Mouse (Mus musculus) adrenal gland, adult 18-20 months (tissue): ENCODE data around the gene Atxn3. TPM values are rescaled to one million over a fixed set of nuclear protein-coding genes. Genes with fewer than 3 reads are reported as not detected.

Source experiments
- DNase-seq, 2 experiments: peaks; one replicate each; pipeline ENCODE4 v3.0.0; 2021 to 2022; ENCODE audit warnings: low spot score in 2 of 2
- total RNA-seq, 2 experiments: library from RNA; stranded (reverse); gene quantifications; 1 replicate in 1 of 2; 2 replicates in 1 of 2; pipeline ENCODE4 v1.2.3; 2021

Atxn3 gene
- total RNA-seq, 2 experiments from 2014 or later: 15.1 to 18.4 TPM

- no peak for DNase-seq
Measured at GRCm38 (mm10) chr12:101893296-101893695, 64.8 kb downstream of the Atxn3 start.

GRCm38 (mm10) chr12:101892832-101893231 lies 65.2 kb downstream of the Atxn3 start:
- no peak for DNase-seq

- no peak for DNase-seq
Measured at GRCm38 (mm10) chr12:101891066-101891465, 67.0 kb downstream of the Atxn3 start.

GRCm38 (mm10) chr12:101889351-101889750 lies 68.7 kb downstream of the Atxn3 start:
- DNase-seq: no peak

- no peak for DNase-seq
Measured at GRCm38 (mm10) chr12:101888312-101888711, 69.7 kb downstream of the Atxn3 start.

- DNase-seq: no peak
Measured at GRCm38 (mm10) chr12:101884926-101885325, 73.1 kb downstream of the Atxn3 start.

- DNase-seq: no peak
Measured at GRCm38 (mm10) chr12:101876374-101876773, 81.7 kb downstream of the Atxn3 start.

- no peak for DNase-seq
Measured at GRCm38 (mm10) chr12:101875107-101875506, 82.9 kb downstream of the Atxn3 start.

Other genes starting within 250 kb of the Atxn3 start
- 1 to 10 TPM in 1 of 2 experiments, under 1 TPM in 1; 0.96 to 1.0 TPM for gene Tc2n, start 239.7 kb downstream of the Atxn3 start, total RNA-seq
- 10 to 100 TPM; 48.6 to 55.0 TPM for gene Fbln5, start 139.2 kb downstream of the Atxn3 start, total RNA-seq
- 10 to 100 TPM; 34.2 to 39.5 TPM for gene Trip11, start 45.0 kb downstream of the Atxn3 start, total RNA-seq
- 10 to 100 TPM; 25.3 to 36.3 TPM for gene Cpsf2, start 17.7 kb upstream of the Atxn3 start, total RNA-seq
- 1 to 10 TPM in 1 of 2 experiments, under 1 TPM in 1; 0.42 to 1.1 TPM for gene Slc24a4, start 170.5 kb upstream of the Atxn3 start, total RNA-seq